ENCODE assay signal across 22 mouse cellular contexts in the genomic region with DNA sequence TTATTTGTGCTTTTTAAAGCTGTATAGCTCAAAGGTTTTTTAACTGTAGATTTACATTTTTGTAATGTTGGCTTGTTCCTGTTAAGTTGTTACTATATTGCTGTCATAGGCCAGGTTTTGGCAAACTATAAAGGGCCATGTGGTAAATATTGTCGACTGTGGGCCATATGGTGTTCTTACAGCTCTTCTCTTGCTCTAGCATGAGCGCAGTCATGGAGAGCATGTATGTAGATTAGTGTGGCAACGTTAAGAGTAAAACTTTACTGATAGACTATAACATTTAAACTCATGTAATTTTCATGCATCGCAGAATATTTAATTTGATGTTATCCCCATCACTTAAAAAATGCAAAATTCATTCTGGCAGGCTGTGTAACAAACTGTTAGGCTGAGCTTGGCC. TPM values are rescaled to one million over a fixed set of nuclear protein-coding genes. Genes with fewer than 3 reads are reported as not detected.
DNase-seq lines count a peak whose midpoint lies in the region; ATAC-seq and TF ChIP-seq lines count a peak whose summit lies in the region.
"Had no signal": no experiment of that assay in that cellular context is flagged by ENCODE, and none has a peak within 500 bp of the region (broad histone marks: within the 10 kb centered on the region; RNA-seq: fewer than 3 reads in every experiment).

No protein-coding gene starts in this region.

- no peaks in the 10 kb centered on the region for H3K4me1 ChIP-seq in forebrain, embryonic 14.5 days (ENCODE audit: control insufficient read depth, insufficient read depth, low read length)
- H3K4me1 ChIP-seq in forebrain, embryonic 11.5 days (replicated peaks; ENCODE audit: control insufficient read depth, insufficient read depth, low read length): no peaks in the 10 kb centered on the region
- no peaks in the 10 kb centered on the region for H3K4me1 ChIP-seq in forebrain, postnatal 0 days (ENCODE audit: insufficient read depth)
- H3K4me1 ChIP-seq: embryonic facial prominence, embryonic 10.5 days; embryonic facial prominence, embryonic 12.5 days had no signal

- no peak overlapping the region for H3K27ac ChIP-seq in forebrain, embryonic 14.5 days (ENCODE audit: low read depth, low read length)
- no peak overlapping the region for H3K27ac ChIP-seq in forebrain, embryonic 11.5 days (ENCODE audit: low read depth, low read length)
- no peak overlapping the region for H3K27ac ChIP-seq in forebrain, postnatal 0 days (ENCODE audit: low read depth, low read length)
- H3K27ac ChIP-seq: embryonic facial prominence, embryonic 10.5 days; embryonic facial prominence, embryonic 12.5 days had no signal

- no peak for TF ChIP-seq CTCF in brain, embryonic 14.5 days (IDR thresholded peaks at IDR 0.05; ENCODE audit: borderline replicate concordance, extremely low read depth, insufficient read depth, insufficient read length)
- no peak for TF ChIP-seq CTCF in forebrain, postnatal 0 days (IDR thresholded peaks at IDR 0.05; ENCODE audit: low read depth)

- H3K36me3 ChIP-seq in forebrain, embryonic 14.5 days (ENCODE audit: control insufficient read depth, insufficient read depth, low read length): peaks cover 61% of the 10 kb centered on the region
- no peaks in the 10 kb centered on the region; the same call in 1 of the 2 replicates for H3K36me3 ChIP-seq in forebrain, embryonic 11.5 days (ENCODE audit: control insufficient read depth, insufficient read depth, low read length)
- H3K36me3 ChIP-seq in forebrain, postnatal 0 days (ENCODE audit: insufficient read depth): peaks cover 24% of the 10 kb centered on the region

- no peak for TF ChIP-seq POLR2A in brain, embryonic 14.5 days (IDR thresholded peaks at IDR 0.05; ENCODE audit: borderline replicate concordance, extremely low read depth, insufficient read depth, insufficient read length, poor library complexity, severe bottlenecking)

- DNase-seq in forebrain, embryonic 14.5 days (ENCODE audit: low spot score): peak; percentile 37
- DNase-seq in forebrain, embryonic 11.5 days (ENCODE audit: low spot score): no peak
- DNase-seq in brain, embryonic 14.5 days (ENCODE audit: low read depth): peak; percentile 20
- DNase-seq in brain, embryonic 18.5 days (ENCODE audit: low read depth, low spot score): peak; percentile 39
- peak; percentile 66 for DNase-seq in forebrain, postnatal 0 days
- DNase-seq in layer of hippocampus, adult 18-20 months (ENCODE audit: low spot score in 2 of 2): no peak
- DNase-seq: adrenal gland, adult 8-10 months; adrenal gland, postnatal 14 days; adrenal gland, postnatal 36 days; cerebellum, adult 11-12 months; cerebellum, adult 2 months; cerebellum, adult 9-10 months; cerebellum, postnatal 10 days; cerebellum, postnatal 25 days had no signal

- no peaks in the 10 kb centered on the region for H3K9me3 ChIP-seq in forebrain, embryonic 14.5 days (replicated peaks; ENCODE audit: control insufficient read depth, low read length)
- no peaks in the 10 kb centered on the region for H3K9me3 ChIP-seq in forebrain, embryonic 11.5 days (ENCODE audit: control insufficient read depth, low read length)
- H3K9me3 ChIP-seq in forebrain, postnatal 0 days (ENCODE audit: low read length): no peaks in the 10 kb centered on the region
- H3K9me3 ChIP-seq: embryonic facial prominence, embryonic 10.5 days; embryonic facial prominence, embryonic 12.5 days; G1E had no signal

- no peaks in the 10 kb centered on the region for H3K27me3 ChIP-seq in forebrain, embryonic 14.5 days (replicated peaks; ENCODE audit: control insufficient read depth, insufficient read depth, low read length)
- H3K27me3 ChIP-seq in forebrain, embryonic 11.5 days (ENCODE audit: control insufficient read depth, insufficient read depth, low read length): no peaks in the 10 kb centered on the region
- H3K27me3 ChIP-seq in forebrain, postnatal 0 days (ENCODE audit: insufficient read depth, low read length): no peaks in the 10 kb centered on the region
- H3K27me3 ChIP-seq: CH12.LX; embryonic facial prominence, embryonic 12.5 days; Patski had no signal

- H3K4me2 ChIP-seq in forebrain, embryonic 14.5 days (ENCODE audit: low read length): no peak overlapping the region
- H3K4me2 ChIP-seq in forebrain, embryonic 11.5 days (ENCODE audit: low read depth, low read length, severe bottlenecking): no peak overlapping the region
- H3K4me2 ChIP-seq in forebrain, postnatal 0 days (ENCODE audit: low read depth): no peak overlapping the region
- H3K4me2 ChIP-seq: embryonic facial prominence, embryonic 12.5 days had no signal

- no peak overlapping the region for H3K4me3 ChIP-seq in forebrain, embryonic 14.5 days (ENCODE audit: low read depth, low read length)
- no peak overlapping the region for H3K4me3 ChIP-seq in forebrain, embryonic 11.5 days (ENCODE audit: low read depth, low read length)
- H3K4me3 ChIP-seq in forebrain, postnatal 0 days (ENCODE audit: low read depth, low read length): no peak overlapping the region
- H3K4me3 ChIP-seq: embryonic facial prominence, embryonic 10.5 days; embryonic facial prominence, embryonic 12.5 days had no signal

- H3K9ac ChIP-seq in forebrain, embryonic 14.5 days (ENCODE audit: low read length): no peak overlapping the region
- no peak overlapping the region for H3K9ac ChIP-seq in forebrain, embryonic 11.5 days (ENCODE audit: low read length)
- no peak overlapping the region for H3K9ac ChIP-seq in forebrain, postnatal 0 days
- H3K9ac ChIP-seq: embryonic facial prominence, embryonic 12.5 days had no signal

- 88% methylated on average over 4 of the region's 4 CpGs for WGBS in forebrain, embryonic 14.5 days
- WGBS in forebrain, embryonic 11.5 days: 94% methylated on average over 4 of the region's 4 CpGs
- WGBS in forebrain, postnatal 0 days: 75% methylated on average over 4 of the region's 4 CpGs

- ATAC-seq in forebrain, embryonic 14.5 days: no peak
- ATAC-seq in forebrain, embryonic 11.5 days (replicated peaks; ENCODE audit: low FRiP score): no peak
- peak; percentile 96 for ATAC-seq in forebrain, postnatal 0 days
- no peak for ATAC-seq in erythroid progenitor cell, adult 5-6 weeks (replicated peaks; ENCODE audit: low FRiP score, poor library complexity, severe bottlenecking)
- ATAC-seq: activated CD4-positive, CD25-positive, alpha-beta regulatory T cell, adult 4 months; CD4-positive, CD25-positive, alpha-beta regulatory T cell, adult 4 months; Patski had no signal

RNA-seq across cellular contexts. Expression of a gene that starts 19.3 kb away (rescaled TPM):
- 10.7 and 13.9 TPM in 2 replicates for polyA plus RNA-seq in forebrain, embryonic 14.5 days (2014; fragmentation: Nextera tagmentation; extraction: Ambion mirVana)
- 20.5 and 27.1 TPM in 2 replicates for polyA plus RNA-seq in forebrain, embryonic 11.5 days (2014; fragmentation: Nextera tagmentation; extraction: Ambion mirVana)
- polyA plus RNA-seq in brain, embryonic 14.5 days (2012; rRNA removed): 29.4 and 37.1 TPM in 2 replicates
- 21.1 and 30.0 TPM in 2 replicates for total RNA-seq in forebrain, postnatal 0 days (2014; rRNA removed)
- 5.0 and 8.8 TPM in 2 replicates for polyA plus RNA-seq in forebrain, postnatal 0 days (2015; fragmentation: Nextera tagmentation; extraction: Ambion mirVana)
- 46.5 and 66.3 TPM in 2 replicates for total RNA-seq in erythroid progenitor cell, adult 5-6 weeks (2015; ENCODE audit: low replicate concordance)
- total RNA-seq in erythroid progenitor cell, adult 5-6 weeks (2017; ENCODE audit: low replicate concordance): 33.1 and 36.6 TPM in 2 replicates
- total RNA-seq in layer of hippocampus, adult 18-20 months (2021): 10 to 100 TPM; 44.6 to 45.8 TPM

Comparison
In these comparisons a context has a peak if more than half of its experiments do, and no peak if none do; other contexts are left out.
1. DNase-seq: peak in forebrain, embryonic 14.5 days (single experiment), brain, embryonic 14.5 days (single experiment), brain, embryonic 18.5 days (single experiment) and forebrain, postnatal 0 days (single experiment); none in forebrain, embryonic 11.5 days (single experiment) and layer of hippocampus, adult 18-20 months (0 of 2).